Mouse (Mus musculus): ENCODE results near the gene Glt8d2. TPM values are rescaled to one million over a fixed set of nuclear protein-coding genes. Genes with fewer than 3 reads are reported as not detected.

The Glt8d2 gene
- 1 to 10 TPM in 1 of 2 experiments, not detected in 1; 2.0 TPM for polyA plus RNA-seq (2017; shearing (Covaris generic))

GRCm38 (mm10) chr10:82690494-82690893, at the start of gene Glt8d2:
Glt8d2 (minus strand) TSS chr10:82690650.

GRCm38 (mm10) chr10:82695956-82696355, 5.5 kb upstream of the Glt8d2 start, which contains the start of gene Hcfc2:
Hcfc2 (plus strand) TSS chr10:82696160.

GRCm38 (mm10) chr10:82629586-82630255, 60.7 kb downstream of the Glt8d2 start, which contains the start of gene Tdg:
Tdg (plus strand) TSS chr10:82629828.

GRCm38 (mm10) chr10:82622671-82623552, 67.5 kb downstream of the Glt8d2 start, which contains the start of gene 1190007I07Rik:
1190007I07Rik (minus strand) TSS chr10:82623228.

Other genes starting within 250 kb of the Glt8d2 start
- not detected for gene Gm1553, start 198.0 kb downstream of the Glt8d2 start, polyA plus RNA-seq (2017; shearing (Covaris generic))
- 10 to 100 TPM; 34.5 to 41.4 TPM for gene 1190007I07Rik, start 67.4 kb downstream of the Glt8d2 start, polyA plus RNA-seq (2017; shearing (Covaris generic))
- gene Tdg, start 60.8 kb downstream of the Glt8d2 start, polyA plus RNA-seq (2017; shearing (Covaris generic)), result 10 to 100 TPM; 60.3 to 62.5 TPM
- gene Hcfc2, start 5.5 kb upstream of the Glt8d2 start, polyA plus RNA-seq (2017; shearing (Covaris generic)), result 10 to 100 TPM; 27.5 to 29.1 TPM
- gene Nfyb, start 73.5 kb upstream of the Glt8d2 start, polyA plus RNA-seq (2017; shearing (Covaris generic)), result 10 to 100 TPM; 78.6 to 86.0 TPM
- 10 to 100 TPM; 60.4 to 71.4 TPM for gene Txnrd1, start 143.3 kb upstream of the Glt8d2 start, polyA plus RNA-seq (2017; shearing (Covaris generic))
- under 1 TPM in 1 of 2 experiments, not detected in 1; 0.22 TPM for gene Eid3, start 176.0 kb upstream of the Glt8d2 start, polyA plus RNA-seq (2017; shearing (Covaris generic))

Measured in activated CD4-positive, CD25-positive, alpha-beta regulatory T cell (primary cell).